ENCODE assay signal across 8 mouse cellular contexts in genomic region chr16:95196622-95197021, GRCm38 (mm10).
DNase-seq lines count a peak whose midpoint lies in the region; ATAC-seq and TF ChIP-seq lines count a peak whose summit lies in the region.

No protein-coding gene starts in this region.

- DNase-seq in kidney, adult 18-20 months: peak; percentile 65
- peak; percentile 63 for DNase-seq in kidney, adult 9 months
- DNase-seq in liver, embryonic 11.5 days (ENCODE audit: low spot score): peak; percentile 56
- DNase-seq in right cerebral cortex, adult 2 months (ENCODE audit: low spot score in 2 of 2): peak; percentile 52 to 77
- DNase-seq in urinary bladder, adult 18-20 months (ENCODE audit: low spot score in 2 of 2): peak; percentile 41 to 43

- no peaks in the 10 kb centered on the region for H3K27me3 ChIP-seq in kidney, embryonic 14.5 days (ENCODE audit: control insufficient read depth, insufficient read depth, low read length)
- no peaks in the 10 kb centered on the region for H3K27me3 ChIP-seq in liver, embryonic 11.5 days (replicated peaks; ENCODE audit: control insufficient read depth, insufficient read depth, low read length)

- ATAC-seq in kidney, embryonic 14.5 days (ENCODE audit: low FRiP score, low TSS enrichment): no peak
- ATAC-seq in liver, embryonic 11.5 days (replicated peaks; ENCODE audit: low FRiP score): no peak

- no peak for TF ChIP-seq POLR2A in bone marrow, adult 2 months (IDR thresholded peaks at IDR 0.05; ENCODE audit: borderline replicate concordance, control insufficient read depth, low read depth, low read length)
- TF ChIP-seq POLR2A in embryonic fibroblast, embryonic 13.5 days (IDR thresholded peaks at IDR 0.05; ENCODE audit: low read depth, low read length): no peak

- no peak overlapping the region for H3K4me3 ChIP-seq in kidney, embryonic 14.5 days (ENCODE audit: low read length)
- no peak overlapping the region for H3K4me3 ChIP-seq in bone marrow, adult 2 months (replicated peaks; ENCODE audit: control insufficient read depth, low read depth, low read length)
- no peak overlapping the region for H3K4me3 ChIP-seq in embryonic fibroblast, embryonic 13.5 days (ENCODE audit: insufficient read depth, low read length)
- H3K4me3 ChIP-seq in liver, embryonic 11.5 days (ENCODE audit: low read depth, low read length): no peak overlapping the region

- H3K36me3 ChIP-seq in kidney, embryonic 14.5 days (ENCODE audit: control insufficient read depth, insufficient read depth, low read length): no peaks in the 10 kb centered on the region
- H3K36me3 ChIP-seq in liver, embryonic 11.5 days (ENCODE audit: control insufficient read depth, insufficient read depth, low read length): no peaks in the 10 kb centered on the region

- no peak overlapping the region for H3K4me2 ChIP-seq in kidney, embryonic 14.5 days (replicated peaks; ENCODE audit: low read depth, low read length)
- no peak overlapping the region for H3K4me2 ChIP-seq in liver, embryonic 11.5 days

- 0% methylated on average over 1 of the region's 1 CpGs for WGBS in kidney, embryonic 14.5 days
- WGBS in bone marrow, adult 2 months: 0% methylated on average over 1 of the region's 1 CpGs
- WGBS in liver, embryonic 11.5 days: 4% methylated on average over 1 of the region's 1 CpGs

- peak; percentile 72 for TF ChIP-seq CTCF in bone marrow, adult 2 months (IDR thresholded peaks at IDR 0.05; ENCODE audit: control insufficient read depth, insufficient read depth, low read length)
- peak; percentile 67; the same call in 1 of the 2 replicates for TF ChIP-seq CTCF in embryonic fibroblast, embryonic 13.5 days (IDR thresholded peaks at IDR 0.05; ENCODE audit: borderline replicate concordance, insufficient read depth, low read length)

- H3K9me3 ChIP-seq in kidney, embryonic 14.5 days (ENCODE audit: control insufficient read depth, low read length): no peaks in the 10 kb centered on the region
- H3K9me3 ChIP-seq in liver, embryonic 11.5 days (ENCODE audit: control insufficient read depth, low read length): no peaks in the 10 kb centered on the region

- H3K4me1 ChIP-seq in kidney, embryonic 14.5 days (ENCODE audit: control insufficient read depth, insufficient read depth, low read length): no peaks in the 10 kb centered on the region
- no peaks in the 10 kb centered on the region for H3K4me1 ChIP-seq in bone marrow, adult 2 months (ENCODE audit: control insufficient read depth, insufficient read depth, low read length)
- H3K4me1 ChIP-seq in embryonic fibroblast, embryonic 13.5 days (ENCODE audit: control insufficient read depth, insufficient read depth, low read length): no peaks in the 10 kb centered on the region
- H3K4me1 ChIP-seq in liver, embryonic 11.5 days (replicated peaks; ENCODE audit: control insufficient read depth, insufficient read depth, low read length): no peaks in the 10 kb centered on the region

- H3K9ac ChIP-seq in kidney, embryonic 14.5 days (ENCODE audit: low read depth, low read length): no peak overlapping the region
- no peak overlapping the region for H3K9ac ChIP-seq in liver, embryonic 11.5 days (ENCODE audit: low read depth, low read length)

- H3K27ac ChIP-seq in kidney, embryonic 14.5 days (ENCODE audit: low read depth, low read length): no peak overlapping the region
- no peak overlapping the region for H3K27ac ChIP-seq in bone marrow, adult 2 months (ENCODE audit: control insufficient read depth, insufficient read depth, low read depth, low read length, poor library complexity)
- no peak overlapping the region for H3K27ac ChIP-seq in embryonic fibroblast, embryonic 13.5 days (ENCODE audit: insufficient read depth, low read length)
- H3K27ac ChIP-seq in liver, embryonic 11.5 days (ENCODE audit: low read depth, low read length): no peak overlapping the region
